Mouse (Mus musculus) layer of hippocampus, adult 18-20 months (tissue): ENCODE measurements at regions not wholly inside any gene's neighbourhood (a gene's known extent, or its start where the extent isn't known, plus 50 kb on each side); places are given as distances from the start of the nearest gene placed in this dataset.

Experiments
- DNase-seq, 2 experiments: peaks; one replicate each; pipeline ENCODE4 v3.0.0; 2022; ENCODE audit warnings: low spot score in 2 of 2

DNA sequence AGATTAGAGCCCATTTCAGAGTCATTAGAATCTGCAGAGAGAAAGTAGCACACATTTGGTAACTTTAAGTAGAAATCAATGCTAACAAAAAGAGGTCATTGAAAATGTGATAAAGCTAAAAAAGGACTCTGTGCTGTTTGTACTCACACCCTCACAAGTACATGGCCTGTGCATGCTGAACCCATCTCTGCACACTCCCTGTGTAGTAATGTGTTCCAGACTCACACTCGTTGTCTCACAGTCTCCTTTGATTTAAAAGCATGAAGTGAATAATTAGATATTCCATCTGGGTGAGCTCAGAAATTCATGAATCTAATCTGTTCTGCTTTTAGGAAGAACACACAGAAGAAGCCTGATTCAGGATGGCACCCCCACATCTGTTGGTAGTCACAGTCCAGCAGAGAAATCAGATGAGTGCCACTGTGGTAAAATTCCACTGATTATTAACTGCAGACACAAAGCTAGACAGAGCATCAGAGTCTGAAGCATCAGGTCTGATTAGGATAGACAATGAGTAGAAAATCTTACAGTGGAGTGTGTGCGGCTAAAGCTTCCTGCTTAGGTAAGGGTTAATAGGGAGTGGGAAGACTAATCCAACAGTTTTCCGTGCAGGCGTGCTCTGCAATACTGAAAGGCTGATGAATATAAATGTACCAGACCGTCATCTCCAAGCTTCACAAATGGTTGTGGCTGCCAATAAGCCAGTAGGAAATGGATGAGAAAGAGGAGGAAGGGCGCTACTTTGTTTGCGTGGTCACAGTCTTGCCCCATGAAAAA lies 91.7 kb upstream of the Nrsn1 start:
- DNase-seq, result peak; percentile 61 to 72

DNA sequence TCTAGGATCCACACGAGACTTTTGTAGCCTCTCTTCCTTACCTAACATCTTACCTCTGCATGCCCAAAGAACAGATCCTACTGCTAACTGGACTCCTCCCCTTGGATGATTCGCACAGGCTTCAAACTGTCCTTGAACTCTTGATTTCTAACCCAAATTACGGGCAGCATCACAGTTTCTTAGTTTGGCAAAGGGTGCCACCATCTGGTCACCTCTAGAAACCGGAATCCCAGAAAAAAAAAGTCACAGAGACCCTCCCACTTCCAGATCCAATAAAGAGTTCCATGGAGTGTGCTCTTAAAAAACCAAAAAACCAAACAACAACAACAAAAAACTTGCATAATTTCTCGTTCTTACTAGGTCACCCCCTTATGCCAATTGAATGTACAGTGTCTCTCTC lies 77.3 kb upstream of the Nrsn1 start:
- DNase-seq, result no peak

DNA sequence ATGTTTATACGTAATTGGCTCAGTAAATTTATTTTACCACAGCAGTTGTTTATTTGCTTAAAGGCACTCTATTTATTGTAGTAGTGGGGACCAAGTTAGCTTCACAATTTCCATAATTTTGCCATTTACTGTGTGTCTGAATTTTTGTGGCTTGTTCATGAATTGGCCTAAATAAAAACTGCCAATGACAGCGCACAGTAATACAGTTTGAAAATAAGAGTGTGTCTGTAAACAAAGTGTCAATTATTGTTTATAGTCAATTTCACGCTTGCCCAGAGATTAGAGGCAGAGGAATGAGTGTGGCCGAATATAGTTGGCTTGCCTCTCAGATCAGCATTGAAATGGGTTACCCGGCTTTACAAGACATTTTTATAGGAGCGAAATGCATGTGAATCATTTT lies 73.0 kb upstream of the Nrsn1 start:
- no peak for DNase-seq

DNA sequence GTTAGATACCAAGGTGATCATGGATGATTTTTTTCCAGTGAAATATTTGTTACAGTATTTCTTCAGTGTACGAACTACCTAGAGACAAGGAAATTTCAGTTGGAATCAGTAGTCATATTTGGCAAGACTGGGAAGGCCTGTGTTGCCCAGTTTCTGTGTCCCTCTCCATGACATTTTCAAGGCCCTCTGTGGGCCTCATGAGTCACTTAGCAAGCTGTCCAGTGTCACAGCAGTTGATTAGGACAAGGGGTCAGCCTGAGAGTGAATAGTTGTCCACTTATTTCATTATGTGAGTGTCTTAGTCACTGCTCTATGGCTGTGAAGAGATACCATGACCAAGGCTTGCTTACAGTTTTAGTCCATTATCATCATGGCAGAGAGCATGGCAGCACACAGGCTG lies 71.5 kb upstream of the Nrsn1 start:
- no peak for DNase-seq

- DNase-seq, result no peak
These were observed 63.5 kb upstream of the Nrsn1 start for GRCm38 (mm10) chr13:25333803-25334202.
